Mouse (Mus musculus): ENCODE results near the gene Cyp2d9.
"Not testable (repeated sequence)": the region's sequence is repeated elsewhere in the genome, so short reads cannot be mapped to it uniquely, and the experiment has no call there.

The Cyp2d9 gene

DNA sequence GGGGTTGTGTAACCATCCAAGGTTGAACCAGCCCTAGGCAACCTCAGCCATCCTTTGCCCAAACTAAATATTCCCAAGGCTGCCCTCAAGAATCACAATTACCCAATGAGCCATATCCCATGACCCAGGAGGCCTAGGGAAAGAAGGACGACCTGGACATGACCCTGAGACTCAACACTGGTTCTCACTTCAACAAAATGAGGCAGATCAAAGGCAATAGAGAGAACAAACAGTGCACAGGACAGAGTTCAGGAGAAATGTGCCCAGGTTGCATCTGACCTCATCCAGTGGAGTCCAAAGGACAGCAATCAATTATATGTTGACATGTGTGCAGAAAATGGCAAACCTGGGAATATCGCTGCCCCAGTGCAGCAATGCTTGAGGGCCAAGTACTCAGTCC, 16.8 kb downstream of the Cyp2d9 start:
- not testable (repeated sequence) for DNase-seq (ENCODE audit: low read depth, low spot score)

DNA sequence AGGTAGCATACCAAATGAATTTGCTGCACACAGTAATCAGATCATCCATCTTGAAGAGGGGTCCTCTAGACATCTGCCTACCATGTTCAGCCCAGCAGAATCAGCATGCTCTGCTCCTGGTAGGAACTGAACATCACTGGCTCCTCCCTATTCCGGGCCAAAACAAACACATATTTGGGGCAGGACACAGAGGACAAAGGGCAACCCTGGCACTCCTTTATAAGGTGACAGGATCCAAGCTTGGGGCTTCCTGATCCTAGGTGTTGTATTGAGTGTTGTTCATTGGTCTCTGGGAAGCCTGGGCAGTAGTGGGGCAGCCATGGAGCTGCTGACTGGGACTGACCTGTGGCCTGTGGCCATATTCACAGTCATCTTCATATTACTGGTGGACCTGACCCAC, 18.9 kb downstream of the Cyp2d9 start:
- not testable (repeated sequence) for DNase-seq (ENCODE audit: low read depth, low spot score)

DNA sequence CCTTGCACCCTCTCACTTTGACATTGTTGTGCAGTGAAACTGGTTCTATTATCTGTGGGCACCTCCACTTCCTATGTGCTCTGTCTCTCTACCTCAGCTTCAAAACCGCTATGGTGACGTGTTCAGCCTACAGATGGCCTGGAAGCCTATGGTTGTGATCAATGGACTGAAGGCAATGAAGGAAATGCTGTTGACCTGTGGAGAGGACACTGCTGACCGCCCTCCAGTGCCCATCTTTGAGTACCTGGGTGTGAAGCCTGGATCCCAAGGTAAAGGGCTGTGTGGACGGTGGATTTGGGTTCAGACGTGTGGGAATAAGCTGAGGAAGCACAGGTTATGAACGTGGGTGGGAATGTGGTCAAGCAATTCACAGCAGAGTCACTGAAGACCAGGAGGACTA, 20.3 kb downstream of the Cyp2d9 start:
- not testable (repeated sequence) for DNase-seq (ENCODE audit: low read depth, low spot score)

DNA sequence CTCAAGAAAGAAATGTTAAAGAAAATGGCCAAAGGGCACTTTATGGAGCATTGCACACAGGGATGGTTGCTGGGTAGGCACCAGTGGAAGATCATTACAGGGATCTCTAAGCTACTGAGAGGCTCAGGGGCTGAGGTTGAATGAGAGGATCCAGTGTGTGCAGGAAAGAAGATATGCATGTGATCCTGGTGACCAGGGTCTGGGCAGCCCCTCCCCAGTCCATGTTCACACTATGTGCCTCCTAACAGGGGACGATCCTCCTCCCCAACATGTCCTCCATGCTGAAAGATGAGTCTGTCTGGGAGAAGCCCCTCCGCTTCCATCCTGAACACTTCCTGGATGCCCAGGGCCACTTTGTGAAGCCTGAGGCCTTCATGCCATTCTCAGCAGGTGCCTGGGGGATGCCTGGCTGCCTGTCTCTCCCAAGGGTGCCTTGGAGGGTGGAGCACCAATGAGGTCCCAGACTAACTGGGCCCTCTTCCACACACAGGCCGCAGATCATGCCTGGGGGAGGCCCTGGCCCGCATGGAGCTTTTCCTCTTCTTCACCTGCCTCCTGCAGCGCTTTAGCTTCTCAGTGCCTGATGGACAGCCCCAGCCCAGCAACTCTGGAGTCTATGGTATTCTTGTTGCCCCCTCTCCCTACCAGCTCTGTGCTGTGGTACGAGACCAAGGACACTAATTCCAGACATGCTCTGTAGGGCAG, 23.0 kb downstream of the Cyp2d9 start:
- DNase-seq (ENCODE audit: low read depth, low spot score): not testable (repeated sequence)

DNA sequence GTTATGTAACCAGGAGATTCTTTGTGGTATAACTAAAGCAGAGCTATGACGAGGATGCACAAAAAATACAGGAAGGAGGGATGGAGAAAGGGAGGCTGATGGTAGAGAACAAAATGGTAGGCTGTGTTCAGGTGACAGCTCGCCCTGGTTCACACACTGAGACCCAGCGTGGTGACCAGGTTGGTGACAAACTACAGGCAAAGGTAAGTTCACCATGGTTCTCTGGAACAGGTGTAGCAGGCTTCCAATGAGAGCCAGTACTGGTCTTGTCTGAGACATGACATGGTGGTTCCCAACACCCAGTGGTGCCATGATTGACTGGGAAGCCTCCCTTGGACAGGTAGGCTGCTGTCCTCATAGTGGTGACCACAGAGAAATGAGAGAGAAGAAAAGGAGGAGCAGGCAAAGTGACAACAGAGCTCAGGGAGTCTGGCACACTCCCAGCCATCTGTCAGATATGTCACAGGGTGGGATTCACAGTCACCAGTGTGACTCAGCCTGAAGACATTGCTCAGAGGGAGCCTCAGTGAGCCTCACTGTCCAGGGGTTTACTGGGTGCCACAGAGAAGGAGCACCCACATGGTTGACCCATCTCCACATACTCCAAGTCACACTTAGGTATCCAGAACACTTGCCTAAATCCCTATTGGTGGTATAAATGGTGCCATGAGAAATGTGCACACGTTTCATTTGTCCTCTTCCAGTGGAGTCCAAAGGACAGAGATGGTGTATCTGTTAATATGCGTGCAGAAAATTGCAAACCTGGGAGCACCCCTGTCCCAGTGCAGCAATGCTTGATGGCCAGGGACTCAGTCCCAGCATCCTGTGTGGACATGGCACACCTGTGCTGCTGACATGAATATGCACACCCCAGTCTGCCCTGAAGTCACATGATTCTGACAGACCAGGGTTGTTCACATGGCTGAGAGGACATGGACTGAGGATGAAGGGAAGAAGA, 24.1 kb downstream of the Cyp2d9 start:
- DNase-seq (ENCODE audit: low read depth, low spot score): no peak

DNA sequence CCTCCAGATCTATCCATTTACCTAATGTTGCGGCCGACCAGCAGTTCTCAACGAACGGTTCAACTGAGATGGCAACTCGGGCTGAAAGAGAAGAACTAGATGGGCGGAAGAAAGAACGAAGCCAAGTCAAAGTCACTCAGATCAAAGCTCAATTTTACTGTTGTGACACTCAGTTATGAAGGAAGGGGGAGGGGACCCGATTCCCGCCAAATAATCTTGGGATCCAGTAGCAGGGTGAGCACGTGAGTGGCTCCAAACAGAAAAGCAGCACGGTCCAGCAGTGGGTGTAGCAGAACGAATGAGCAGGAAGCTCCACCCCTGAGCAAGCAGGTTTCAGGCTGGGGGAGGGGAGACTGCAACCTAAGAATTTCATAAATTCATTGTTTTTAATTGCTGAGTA, 26.0 kb downstream of the Cyp2d9 start:
- not testable (repeated sequence) for DNase-seq (ENCODE audit: low read depth, low spot score)

DNA sequence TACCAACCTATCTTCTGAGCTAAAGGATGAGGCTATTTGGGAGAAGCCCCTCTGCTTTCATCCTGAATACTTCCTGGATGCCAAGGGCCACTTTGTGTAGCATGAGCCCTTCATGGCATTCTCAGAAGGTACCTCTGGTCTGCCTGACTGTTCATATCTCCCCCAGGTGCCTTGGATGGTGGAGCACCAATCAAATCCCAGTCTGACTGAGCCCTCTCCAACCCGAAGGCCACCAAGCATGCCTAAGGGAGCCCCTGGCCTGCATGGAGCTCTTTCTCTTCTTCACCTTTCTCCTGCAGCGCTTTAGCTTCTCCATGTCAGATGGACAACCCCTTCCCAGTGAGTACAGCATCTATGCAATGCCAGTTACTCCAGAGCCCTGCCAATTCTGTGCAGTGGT, 31.5 kb downstream of the Cyp2d9 start:
- no peak for DNase-seq (ENCODE audit: low read depth, low spot score)

DNA sequence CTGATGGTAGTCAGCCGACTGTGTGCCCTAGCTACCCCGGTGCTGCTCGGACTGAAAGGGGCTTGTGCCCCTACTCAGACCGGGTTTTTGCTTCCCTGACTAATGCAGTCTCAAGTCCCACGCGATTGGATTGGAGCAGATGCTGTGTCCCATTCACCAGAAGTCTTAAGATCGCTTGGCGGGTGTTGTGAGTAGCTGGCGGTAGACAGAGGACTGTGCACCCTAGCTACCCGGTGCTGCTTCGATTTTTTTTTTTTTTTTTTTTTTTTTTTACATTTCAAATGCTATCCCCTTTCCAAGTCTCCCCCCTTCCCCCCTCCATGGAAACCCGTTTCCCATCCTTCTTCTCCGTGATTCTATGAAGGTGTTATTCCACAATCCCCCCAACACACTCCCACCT, 61.0 kb downstream of the Cyp2d9 start:
- peak; percentile 76 for DNase-seq (ENCODE audit: low read depth, low spot score)

Measured in ES-CJ7 (cell line).